Mouse (Mus musculus) 416B (cell line): ENCODE measurements around the gene Aurka.

ENCODE experiments used
- DNase-seq: peaks from one replicate; pipeline ENCODE4 v3.0.0; 2011; ENCODE audit warnings: low read depth

The Aurka gene

DNA sequence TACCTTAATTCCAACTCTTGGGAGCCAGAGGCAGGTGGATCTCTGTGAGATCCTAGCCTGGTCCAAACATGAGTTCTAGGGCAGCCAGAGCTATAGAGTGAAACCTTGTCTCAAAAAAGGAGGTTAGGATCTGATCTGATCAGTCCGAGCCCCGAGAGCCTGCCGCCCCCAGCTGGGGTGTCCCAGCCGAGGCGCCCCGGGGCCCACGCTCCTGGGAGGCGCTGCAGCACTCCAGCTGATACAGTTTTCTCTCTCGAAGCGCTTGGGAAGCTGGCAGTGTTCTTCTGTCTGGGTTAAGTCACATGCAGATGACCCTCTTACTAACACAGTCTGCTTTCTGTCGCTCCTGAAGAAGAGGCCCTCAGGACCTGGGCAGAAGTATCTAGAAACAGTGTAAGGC lies 11.0 kb upstream of the Aurka start:
- no peak for DNase-seq

DNA sequence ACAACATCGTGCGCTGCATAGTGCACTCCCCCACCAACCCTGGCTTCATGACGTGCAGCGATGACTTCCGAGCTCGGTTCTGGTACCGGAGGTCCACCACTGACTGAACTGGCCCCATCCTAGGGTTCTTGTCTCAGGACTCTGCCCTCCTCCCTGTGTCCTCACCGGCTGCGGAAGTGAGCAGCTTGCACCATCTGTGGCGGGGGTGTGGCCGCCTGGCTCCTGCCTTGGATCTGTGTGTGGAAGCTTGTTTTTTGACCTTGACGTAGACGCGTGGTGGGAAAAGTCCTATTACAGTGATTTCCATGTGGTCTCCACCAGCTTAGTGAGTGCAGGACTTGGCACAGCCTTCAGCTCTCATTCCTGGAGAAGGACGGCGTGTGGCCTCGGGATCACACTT lies 10.2 kb upstream of the Aurka start:
- no peak for DNase-seq

DNA sequence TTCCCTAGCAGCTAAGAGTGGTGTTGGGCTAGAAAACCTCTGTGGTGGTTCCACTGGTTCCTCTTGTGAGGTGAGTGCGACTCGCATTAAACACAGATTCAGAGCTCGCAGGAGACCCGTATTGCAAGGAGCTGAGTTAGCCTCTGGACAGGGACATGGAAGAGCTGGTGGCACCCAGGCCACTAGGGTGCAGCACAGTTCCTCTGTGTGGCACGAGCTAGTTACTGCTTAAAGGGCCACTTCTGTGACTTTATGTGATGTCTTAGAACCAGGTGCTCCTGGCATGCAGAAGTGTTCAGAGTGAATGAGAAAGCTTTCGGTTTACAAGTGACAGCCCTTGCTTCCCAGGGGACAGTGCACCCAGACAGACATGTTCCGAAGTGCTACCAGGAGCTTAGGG lies 8.0 kb upstream of the Aurka start:
- peak; percentile 69 for DNase-seq

DNA sequence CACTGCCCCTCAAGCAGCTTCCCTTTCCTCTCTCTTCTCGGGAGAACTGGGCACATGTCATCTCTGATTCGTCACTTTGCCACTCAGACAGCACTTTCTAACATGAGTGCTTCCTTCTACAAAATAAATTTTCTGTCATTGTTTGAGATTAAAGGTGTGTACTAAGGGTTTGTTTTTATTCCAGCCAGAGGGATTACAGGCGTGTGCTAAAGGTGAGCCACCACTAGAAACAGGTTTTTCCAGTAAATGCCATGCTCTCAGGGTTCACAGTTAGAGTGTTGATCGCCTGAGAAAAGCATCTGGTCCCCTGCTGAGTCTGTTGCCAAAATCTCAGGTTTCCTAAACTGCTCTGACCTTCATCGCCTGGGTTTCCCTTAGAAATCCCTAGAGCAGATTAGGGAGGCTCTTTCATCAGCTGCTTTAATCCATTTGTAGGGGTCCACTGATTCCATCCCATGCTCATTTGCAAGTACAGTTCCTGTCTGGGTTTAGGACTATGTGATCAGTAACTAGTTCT lies 6.7 kb upstream of the Aurka start:
- DNase-seq: no peak

DNA sequence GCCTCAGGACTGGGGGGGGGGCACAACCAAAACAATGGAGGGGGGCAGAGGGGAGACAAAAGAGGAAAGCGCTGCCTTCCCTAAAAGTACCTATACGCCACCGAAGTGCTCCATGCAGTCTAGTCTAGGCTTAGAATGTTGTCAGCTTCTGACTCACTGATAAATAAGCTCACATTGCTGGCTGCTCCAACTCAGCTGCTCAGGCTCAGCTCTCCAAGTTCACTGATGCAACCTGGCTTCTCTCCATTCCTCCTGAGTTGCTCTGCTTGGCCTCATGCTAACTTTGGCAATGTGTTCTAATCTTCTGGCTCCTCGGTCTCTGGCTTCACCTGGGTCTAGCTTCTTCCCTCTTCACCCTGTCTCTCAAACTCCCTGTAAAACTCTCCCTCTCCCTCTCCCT lies 6.2 kb upstream of the Aurka start:
- DNase-seq: no peak

DNA sequence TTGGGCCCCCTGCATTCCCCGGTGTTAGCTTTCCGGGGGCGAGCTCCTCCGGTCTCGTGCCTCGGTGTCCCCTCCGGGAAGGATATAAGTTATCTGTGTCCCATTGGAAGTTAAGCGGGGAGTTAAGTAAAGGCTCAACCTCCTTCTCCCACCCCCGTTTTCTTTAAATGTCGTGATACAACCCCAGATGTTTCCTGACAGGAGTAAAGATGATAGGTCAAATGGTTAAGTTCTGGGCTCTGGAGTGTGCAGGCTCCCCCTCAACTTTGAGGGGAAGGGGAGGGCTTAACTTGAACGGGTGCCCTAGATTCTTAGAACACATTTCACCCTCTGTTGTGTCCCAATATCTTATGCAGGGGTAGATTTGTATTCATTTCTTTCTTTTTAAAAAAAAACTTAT lies 923 bp upstream of the Aurka start:
- DNase-seq: peak; percentile 41

DNA sequence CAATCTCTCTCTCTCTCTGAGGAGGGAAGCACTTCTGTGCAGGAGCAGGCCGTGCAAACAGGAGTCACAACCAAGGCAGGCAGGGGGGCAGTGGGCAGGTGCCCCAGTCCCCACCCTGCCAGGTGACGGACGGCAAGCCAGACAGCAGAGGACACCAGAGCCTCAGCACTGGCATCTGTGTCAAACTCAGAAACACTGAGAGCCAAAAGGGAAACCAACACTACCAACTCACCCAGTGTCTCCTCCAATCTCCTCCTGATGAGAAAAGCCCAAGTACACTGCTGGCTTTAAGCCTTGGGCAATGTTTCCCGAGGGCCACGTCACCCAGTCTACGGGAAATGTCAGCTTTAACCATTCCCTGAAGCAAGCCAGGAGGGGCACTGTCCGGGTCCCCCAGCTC lies 7.2 kb downstream of the Aurka start:
- DNase-seq: no peak

DNA sequence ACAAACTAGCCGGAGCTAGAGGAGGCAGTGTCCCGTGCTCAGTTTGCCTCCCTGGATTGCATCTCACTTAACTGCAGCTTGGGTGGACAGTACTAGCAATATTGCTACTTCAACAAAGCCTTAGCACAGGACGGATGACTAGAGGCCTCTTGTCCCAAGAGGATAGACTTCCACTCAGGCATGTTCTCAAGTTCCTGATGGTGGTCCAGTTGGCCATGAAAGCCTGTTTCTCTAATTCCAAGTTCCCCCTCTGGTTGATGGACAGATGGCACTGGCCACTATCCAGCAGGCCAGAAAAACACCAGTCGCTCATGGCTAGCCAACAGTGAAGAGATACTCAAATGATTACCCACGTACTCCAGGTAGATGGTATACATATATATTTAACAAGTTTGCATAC lies 14.5 kb downstream of the Aurka start:
- no peak for DNase-seq

DNA sequence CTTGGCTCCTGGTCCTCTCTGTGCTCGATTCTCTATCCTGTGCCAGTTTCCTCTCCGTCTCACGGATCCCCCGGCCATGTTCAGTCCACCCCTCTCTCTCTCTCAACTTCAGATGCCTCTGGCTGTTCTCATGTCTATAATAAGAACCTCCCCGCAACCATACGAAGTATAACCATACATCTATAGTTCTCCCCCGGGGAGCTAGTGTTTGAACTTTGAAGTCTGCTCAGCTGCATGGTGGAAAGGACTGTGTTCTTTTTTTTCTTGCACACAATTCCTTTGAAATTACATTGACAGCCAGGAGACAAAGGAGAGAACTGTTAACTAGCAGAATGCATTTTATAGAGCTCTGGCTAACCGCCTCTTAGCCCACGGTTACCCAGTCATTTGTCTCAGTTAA lies 15.6 kb downstream of the Aurka start:
- DNase-seq: no peak

DNA sequence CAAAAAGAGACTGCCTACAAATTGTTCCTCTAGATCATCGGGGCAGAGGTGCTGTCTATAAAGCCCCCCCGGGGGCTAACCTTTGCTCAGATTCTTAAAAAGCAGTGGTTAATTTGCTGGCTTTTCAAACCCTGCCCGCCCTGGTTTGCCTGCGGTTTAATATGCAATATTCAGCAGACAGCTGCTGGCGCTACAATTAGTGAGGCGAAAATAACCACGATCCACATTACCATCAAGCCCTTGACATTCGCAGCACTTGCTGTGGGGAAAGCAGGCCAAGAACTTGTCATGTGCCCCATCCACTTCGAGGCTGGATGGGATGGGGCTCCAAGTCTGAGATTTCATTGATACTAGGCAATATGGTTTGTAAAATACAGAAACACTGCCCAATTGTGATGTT lies 17.1 kb downstream of the Aurka start:
- DNase-seq: no peak

DNA sequence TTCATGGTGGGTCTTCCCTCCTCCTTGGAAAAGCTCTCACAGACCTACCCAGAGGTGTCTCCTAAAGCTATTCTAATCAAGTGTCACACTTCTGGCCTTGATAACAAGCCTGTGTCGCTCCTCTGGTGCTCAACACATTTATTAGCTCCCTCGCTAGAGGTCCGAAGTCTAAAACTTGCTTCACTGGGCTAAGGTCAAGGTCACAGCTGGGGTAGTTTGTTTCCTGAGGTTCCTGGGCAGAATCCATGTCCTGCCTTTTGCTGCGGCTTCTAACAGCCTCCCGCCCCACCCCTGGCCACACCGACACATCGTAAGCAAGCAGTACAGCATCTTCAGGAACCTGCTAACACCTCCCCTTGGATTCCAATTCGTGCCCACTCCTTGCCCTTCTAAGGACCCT lies 19.6 kb downstream of the Aurka start:
- no peak for DNase-seq

DNA sequence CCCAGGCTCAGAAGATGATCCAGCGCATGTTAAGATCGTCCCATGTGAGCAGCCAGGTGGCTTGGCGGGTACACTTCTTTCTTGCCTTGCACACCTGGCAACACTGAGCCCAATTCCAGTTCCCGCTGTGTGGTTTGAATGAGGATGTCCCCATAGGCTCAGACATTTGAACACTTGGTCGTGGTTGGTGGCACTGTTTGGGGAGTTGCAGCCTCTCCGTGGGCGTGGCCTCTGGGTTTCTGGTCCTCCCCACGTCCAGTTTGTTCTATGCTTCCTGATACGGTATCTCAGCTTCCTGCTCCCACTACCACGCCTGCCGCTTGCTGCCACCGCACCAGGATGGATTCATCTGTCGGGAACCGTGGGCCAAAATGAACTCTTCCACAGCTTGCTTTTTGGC lies 20.6 kb downstream of the Aurka start:
- no peak for DNase-seq

DNA sequence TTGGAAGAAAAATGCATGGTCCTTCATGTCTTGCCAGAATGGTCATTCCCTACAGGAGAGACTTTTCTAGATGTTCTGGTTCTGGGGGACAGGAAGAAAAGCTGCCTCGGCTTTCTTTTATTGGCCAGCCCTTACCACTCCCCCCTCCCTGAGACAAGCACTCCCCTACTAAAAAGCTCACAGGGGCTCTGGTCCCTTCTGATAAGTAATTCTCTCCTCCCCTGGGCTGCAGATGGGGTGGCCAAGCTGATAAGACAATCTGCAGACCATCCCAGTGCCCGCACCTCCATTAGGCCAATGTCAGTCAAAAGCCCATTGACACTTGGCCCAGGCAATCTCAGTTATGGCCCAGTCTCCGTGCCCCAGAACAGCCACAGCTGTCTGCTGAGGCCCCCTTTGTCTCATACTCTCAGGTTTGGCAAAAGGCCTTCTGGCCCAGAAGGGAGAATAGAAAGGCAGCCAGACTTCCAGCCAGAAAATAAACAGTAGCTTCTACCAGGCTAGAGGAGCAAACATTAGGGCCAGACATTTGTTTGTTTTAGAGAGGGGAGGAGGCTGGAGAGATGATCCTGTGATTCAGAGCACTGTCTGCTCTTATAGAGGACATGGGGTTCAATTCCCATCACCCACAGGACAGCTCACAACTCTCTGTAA lies 21.9 kb downstream of the Aurka start:
- no peak for DNase-seq

DNA sequence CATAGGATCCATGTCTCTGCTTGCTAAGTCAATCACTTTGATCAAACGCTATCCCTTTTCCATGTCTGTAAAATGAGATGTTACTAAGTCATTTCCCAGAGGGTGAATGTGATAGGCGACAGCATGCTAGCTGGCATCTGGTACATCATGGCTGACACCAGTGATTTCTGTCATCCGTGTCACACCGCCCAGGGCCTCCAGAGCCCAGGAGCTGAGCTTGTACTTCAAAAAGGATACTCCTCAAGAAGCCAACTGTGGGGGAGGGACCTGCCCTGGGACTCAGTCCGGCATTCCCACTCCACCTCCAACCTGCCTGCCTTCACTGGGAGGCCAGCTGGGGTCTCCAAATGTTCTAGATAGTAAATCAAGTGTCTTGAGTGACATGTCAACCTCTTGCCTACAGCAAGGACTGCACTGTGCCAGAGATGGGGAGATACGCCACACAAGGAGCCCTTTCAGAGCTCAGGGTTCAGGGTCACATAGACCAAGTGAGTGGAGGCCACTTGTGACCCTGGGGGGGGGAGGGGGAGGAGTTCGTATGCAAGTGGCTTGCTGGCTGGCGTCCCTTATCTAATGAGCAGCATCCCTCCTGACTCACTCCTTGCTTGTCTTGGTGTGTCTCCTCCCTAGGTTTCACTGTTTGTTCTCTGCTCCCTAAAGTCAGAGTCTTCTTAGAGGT lies 23.3 kb downstream of the Aurka start:
- DNase-seq: no peak

DNA sequence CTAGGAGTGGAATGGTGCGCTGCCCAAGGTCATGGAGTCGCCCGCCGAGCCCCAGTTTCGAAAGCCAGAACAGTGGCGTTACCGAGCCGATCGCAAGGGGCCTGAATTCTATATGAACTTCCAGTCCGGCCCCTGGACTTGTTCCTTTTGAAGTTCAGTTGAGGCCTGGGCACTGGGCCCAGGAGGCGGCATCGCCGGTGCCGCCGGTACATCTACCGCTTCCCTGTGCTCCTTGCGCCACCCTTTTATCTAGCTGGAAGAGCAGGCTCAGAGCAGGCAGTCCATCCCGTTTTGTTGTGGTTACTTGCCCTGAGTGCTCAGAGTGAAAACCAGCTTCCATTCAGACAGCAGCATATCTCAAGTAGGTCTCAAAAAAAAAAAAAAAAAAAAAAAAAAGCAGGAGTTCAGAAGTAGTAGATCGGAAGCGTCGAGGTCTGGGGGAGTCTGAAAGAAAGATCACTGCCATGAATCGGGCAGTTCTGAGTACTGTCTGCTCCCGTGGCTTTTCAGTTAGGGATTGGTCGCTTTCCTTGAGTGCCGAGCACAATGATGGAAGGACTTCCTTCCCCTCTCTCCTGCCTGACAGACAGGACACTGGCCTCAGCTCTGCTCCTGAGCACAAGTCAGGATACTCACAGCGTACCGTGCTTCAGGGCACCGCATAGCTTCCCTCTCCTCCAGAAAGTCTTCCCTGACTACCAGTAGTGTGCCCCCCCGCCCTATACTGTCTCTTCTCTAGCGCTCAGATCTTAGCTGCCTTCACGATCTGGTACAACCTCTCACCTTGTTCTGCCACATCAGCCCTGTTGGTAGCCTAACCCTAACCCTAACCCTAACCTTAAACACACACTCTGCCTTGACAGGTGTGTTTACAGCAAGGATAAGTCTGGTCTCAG lies 24.1 kb downstream of the Aurka start:
- peak; percentile 42 for DNase-seq

DNA sequence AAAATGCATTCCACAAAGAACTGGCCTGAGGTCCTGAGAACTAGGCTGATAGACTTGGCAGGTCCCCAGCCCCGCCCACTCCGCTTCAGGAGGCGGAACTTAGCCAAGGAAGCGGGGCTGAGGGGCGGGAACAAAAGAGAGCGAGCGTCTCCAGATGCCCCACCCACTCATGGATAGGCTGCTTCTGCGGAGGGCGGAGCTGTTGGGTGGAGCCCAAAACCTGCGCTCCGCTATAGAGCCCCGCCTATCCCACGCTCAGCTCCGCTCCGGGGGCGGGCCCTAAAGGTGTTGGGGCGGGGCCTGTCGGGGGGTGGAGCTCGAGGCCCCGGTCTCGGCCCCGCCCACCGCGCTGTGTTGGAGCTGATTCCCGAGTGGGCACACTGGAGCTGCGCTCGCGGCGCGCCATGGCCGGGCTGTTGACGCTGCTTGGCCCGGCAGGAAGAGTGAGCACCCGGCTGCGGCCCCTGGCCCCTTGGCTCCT lies 25.0 kb downstream of the Aurka start, which contains the start of gene Fam210b:
Gene Fam210b, plus strand, starts transcription at position 308 of the 481 bp plus-strand sequence.
- DNase-seq: peak; percentile 95

DNA sequence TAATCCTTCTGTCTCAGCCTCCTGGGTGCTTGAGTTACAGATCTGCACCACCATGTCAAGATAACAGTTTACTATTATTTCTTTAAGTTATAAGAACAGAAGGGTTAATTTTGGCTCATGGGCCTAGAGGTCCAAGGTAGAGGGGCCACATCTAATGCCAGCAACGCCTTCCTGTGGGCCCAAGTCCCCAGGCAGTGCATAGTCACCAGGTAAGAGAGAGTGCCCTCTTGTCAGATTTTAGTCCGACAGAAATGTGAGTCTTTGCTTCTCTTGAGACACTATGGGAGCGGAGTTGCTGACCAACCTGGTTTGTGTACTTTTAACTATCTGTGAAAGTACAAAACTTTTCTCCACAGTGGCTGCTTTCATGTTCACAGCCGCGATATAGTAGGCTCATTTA lies 25.7 kb downstream of the Aurka start:
- DNase-seq: no peak

DNA sequence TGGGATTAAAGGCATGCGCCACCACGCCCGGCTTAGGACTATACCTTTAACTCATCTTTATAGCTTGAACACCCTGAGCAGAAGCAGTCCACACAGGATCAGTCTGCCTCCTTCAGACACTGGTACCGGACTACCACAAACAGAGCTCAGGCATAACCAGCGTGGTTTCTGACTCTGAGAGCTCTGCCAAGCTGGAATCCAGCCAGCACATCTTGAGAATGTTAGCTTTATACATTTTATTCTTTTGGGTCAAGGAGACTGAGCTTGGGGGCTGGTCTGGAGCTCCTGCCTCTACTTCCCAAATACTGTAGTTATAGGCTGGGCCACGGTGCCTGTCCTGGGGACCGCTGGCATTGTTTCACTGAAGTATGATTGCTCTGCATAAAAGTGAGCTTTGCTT lies 26.6 kb downstream of the Aurka start:
- DNase-seq: no peak

DNA sequence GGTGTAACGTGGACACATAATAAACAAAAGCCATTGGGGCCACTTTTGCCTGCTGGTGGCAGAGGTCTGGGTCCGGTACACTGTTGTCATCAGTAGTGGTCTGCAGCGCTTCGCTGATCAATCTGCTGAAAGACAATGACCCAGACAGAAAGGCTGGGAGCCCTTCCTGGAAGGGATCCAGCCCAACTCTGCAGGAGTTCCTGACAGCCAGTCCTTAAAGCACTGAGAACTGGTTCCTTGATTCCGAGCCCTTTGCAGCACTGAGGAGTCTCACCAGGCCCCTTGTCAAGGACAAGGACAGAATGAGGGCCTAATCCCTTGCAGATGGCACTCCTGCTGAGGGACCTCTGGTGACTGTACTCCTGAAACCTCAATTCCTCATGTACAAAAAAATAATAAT lies 28.7 kb downstream of the Aurka start:
- no peak for DNase-seq

DNA sequence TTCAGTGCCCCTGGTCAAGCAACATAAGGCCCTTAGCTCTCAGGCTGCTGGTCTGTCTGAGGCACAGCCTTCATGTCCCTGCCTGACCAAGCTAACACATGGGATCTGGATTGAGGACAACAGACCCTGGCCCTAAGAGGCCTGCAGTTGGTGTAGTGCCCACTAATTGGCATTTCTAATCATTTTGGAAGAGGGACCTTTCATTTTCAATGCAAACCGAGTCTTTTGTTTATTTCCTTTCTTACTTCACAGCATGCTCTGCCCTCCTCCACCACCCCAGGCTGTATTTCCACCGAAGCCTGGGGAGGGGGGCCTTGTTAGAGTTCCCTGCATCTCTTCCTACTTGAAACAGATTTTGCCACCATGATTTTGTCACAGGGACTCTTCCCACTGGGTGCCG lies 29.4 kb downstream of the Aurka start:
- DNase-seq: no peak

DNA sequence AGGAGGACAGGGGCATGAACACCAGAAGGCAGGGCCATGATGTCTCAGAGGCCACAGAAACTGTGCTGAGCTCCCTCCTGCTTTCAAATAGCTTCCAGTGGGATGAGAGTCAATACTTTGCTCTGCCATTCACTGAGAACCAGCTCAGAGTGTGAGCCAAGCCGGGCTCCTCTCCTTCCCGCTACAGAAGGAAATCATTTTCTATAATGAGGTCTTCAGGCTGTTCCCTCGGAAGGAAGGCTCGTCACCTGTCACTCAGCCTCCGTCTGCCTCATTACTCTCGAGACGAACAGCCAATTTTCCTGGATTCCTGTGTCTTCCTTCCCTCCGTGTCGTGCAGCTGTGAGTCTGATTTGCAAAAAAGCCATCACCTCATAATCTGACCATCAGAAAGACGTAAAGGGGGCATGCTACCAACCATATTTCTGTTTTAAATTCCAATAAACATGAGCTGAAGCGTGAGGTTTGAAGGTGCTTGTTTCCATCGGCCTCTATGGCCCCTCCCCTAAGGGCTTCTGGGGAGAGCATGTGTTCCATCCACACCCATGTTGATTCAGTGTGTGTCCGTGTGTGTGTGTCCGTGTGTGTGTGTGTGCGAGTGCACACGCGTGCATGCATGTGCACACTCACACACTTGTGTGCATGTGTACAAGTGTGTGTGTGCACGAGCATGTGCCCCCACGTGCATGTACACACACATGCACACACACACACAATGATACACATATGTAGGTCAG lies 32.0 kb downstream of the Aurka start:
- DNase-seq: no peak

DNA sequence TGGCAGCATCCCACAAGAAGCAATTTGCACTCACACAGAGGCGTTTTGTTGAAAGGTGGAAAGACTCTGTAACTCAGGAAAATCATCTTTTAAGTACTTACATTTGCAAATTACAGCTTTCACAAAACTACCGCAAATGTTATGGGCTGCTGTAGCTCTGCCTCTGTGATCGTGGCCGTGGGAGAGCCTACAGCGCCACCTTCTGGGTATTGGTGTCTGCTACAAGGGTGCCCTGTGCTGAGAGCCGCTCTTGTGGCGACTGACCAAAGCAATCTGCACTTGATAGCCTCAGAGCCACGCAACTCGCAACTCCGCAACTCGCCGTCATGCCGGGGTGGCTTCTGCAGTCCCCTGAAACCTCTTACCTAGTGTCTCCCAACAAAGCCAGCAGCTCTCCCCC lies 41.2 kb downstream of the Aurka start:
- DNase-seq: peak; percentile 17
